Mouse (Mus musculus): ENCODE measurements at regions not wholly inside any gene's neighbourhood (a gene's known extent, or its start where the extent isn't known, plus 50 kb on each side); places are given as distances from the start of the nearest gene placed in this dataset.
A peak's percentile ranks its signal among the peaks of the same experiment; 100 is the strongest.

- no peak for DNase-seq (ENCODE audit: low spot score)
Observed at GRCm38 (mm10) chr7:74907391-74907790, 352.8 kb upstream of the Slco3a1 start.

GRCm38 (mm10) chr7:74877466-74877865 lies 322.9 kb upstream of the Slco3a1 start:
- no peak for DNase-seq (ENCODE audit: low spot score)

GRCm38 (mm10) chr7:74876667-74877066 lies 322.1 kb upstream of the Slco3a1 start:
- no peak for DNase-seq (ENCODE audit: low spot score)

- no peak for DNase-seq (ENCODE audit: low spot score)
Observed at GRCm38 (mm10) chr7:74870250-74870649, 315.7 kb upstream of the Slco3a1 start.

- DNase-seq (ENCODE audit: low spot score), result no peak
Observed at GRCm38 (mm10) chr7:74862727-74863126, 308.1 kb upstream of the Slco3a1 start.

GRCm38 (mm10) chr7:74844306-74844929 lies 289.8 kb upstream of the Slco3a1 start:
- no peak for DNase-seq (ENCODE audit: low spot score)

- no peak for DNase-seq (ENCODE audit: low spot score)
Observed at GRCm38 (mm10) chr7:74823286-74823685, 268.7 kb upstream of the Slco3a1 start.

- DNase-seq (ENCODE audit: low spot score), result no peak
Observed at GRCm38 (mm10) chr7:74793241-74793640, 238.7 kb upstream of the Slco3a1 start.

GRCm38 (mm10) chr7:74788696-74789095 lies 234.1 kb upstream of the Slco3a1 start:
- no peak for DNase-seq (ENCODE audit: low spot score)

- no peak for DNase-seq (ENCODE audit: low spot score)
Observed at GRCm38 (mm10) chr7:74771435-74772406, 217.1 kb upstream of the Slco3a1 start.

- no peak for DNase-seq (ENCODE audit: low spot score)
Observed at GRCm38 (mm10) chr7:74766550-74766949, 212.0 kb upstream of the Slco3a1 start.

GRCm38 (mm10) chr7:74757469-74757868 lies 202.9 kb upstream of the Slco3a1 start:
- DNase-seq (ENCODE audit: low spot score), result no peak

GRCm38 (mm10) chr7:74747704-74748103 lies 193.1 kb upstream of the Slco3a1 start:
- no peak for DNase-seq (ENCODE audit: low spot score)

- DNase-seq (ENCODE audit: low spot score), result no peak
Observed at GRCm38 (mm10) chr7:74734941-74735340, 180.4 kb upstream of the Slco3a1 start.

- DNase-seq (ENCODE audit: low spot score), result no peak
Observed at GRCm38 (mm10) chr7:74726324-74726991, 171.9 kb upstream of the Slco3a1 start.

- DNase-seq (ENCODE audit: low spot score), result no peak
Observed at GRCm38 (mm10) chr7:74719321-74719720, 164.7 kb upstream of the Slco3a1 start.

- DNase-seq (ENCODE audit: low spot score), result no peak
Observed at GRCm38 (mm10) chr7:74709993-74710581, 155.5 kb upstream of the Slco3a1 start.

- no peak for DNase-seq (ENCODE audit: low spot score)
Observed at GRCm38 (mm10) chr7:74709006-74709405, 154.4 kb upstream of the Slco3a1 start.

GRCm38 (mm10) chr7:74703533-74703932 lies 149.0 kb upstream of the Slco3a1 start:
- DNase-seq (ENCODE audit: low spot score), result no peak

- peak; percentile 27 for DNase-seq (ENCODE audit: low spot score)
Observed at GRCm38 (mm10) chr7:74697794-74698354, 143.3 kb upstream of the Slco3a1 start.

- DNase-seq (ENCODE audit: low spot score), result no peak
Observed at GRCm38 (mm10) chr7:74696286-74696685, 141.7 kb upstream of the Slco3a1 start.

All from thymus, postnatal 0 days (tissue).